Mouse (Mus musculus) cerebellum, adult 11-12 months (tissue): ENCODE measurements at regions not wholly inside any gene's neighbourhood (a gene's known extent, or its start where the extent isn't known, plus 50 kb on each side); places are given as distances from the start of the nearest gene placed in this dataset.
A peak's percentile ranks its signal among the peaks of the same experiment; 100 is the strongest.

ENCODE experiments used
- DNase-seq: peaks from one replicate; pipeline ENCODE4 v3.0.0; 2022

- DNase-seq, result no peak
Measured at GRCm38 (mm10) chr14:115015299-115015698, 76.7 kb upstream of the Gpc5 start.

GRCm38 (mm10) chr14:115017410-115018153 is 74.4 kb upstream of the Gpc5 start:
- no peak for DNase-seq

- DNase-seq, result no peak
Measured at GRCm38 (mm10) chr14:115028011-115028410, 64.0 kb upstream of the Gpc5 start.

GRCm38 (mm10) chr14:115031734-115032133 is 60.3 kb upstream of the Gpc5 start:
- DNase-seq, result no peak

DNA sequence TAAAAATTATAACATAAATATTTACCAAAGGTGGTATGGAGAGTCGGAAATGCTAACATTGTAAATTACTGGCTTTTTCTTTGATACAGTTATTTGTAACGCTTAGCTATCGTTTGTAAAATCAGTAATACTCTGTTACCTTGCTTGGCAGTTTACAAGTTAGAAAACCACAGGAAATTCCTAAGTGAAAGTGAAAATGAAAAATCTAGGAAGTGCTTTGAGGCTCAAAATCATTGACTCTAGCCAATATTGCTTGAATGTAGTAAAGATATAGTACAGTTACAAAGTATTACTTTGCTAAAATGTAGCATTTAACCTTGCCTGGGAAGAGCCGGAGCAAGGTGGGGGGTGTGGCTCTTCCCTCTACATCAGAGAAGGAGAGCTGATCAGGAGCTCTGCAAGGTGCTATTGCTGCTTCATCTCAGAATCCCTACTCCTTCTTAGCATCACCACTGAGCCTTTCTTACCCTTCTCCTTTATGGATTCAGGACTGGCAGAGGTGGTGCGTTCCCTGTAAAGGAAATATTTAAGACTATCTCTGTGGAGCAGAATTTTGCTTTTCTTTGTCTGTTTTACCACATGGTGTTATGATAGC is 58.5 kb upstream of the Gpc5 start:
- no peak for DNase-seq

GRCm38 (mm10) chr14:115034718-115035437 is 57.1 kb upstream of the Gpc5 start:
- DNase-seq, result no peak

GRCm38 (mm10) chr14:115037086-115037793 is 54.8 kb upstream of the Gpc5 start:
- no peak for DNase-seq

- DNase-seq, result no peak
Measured at GRCm38 (mm10) chr14:115038788-115039187, 53.2 kb upstream of the Gpc5 start.

DNA sequence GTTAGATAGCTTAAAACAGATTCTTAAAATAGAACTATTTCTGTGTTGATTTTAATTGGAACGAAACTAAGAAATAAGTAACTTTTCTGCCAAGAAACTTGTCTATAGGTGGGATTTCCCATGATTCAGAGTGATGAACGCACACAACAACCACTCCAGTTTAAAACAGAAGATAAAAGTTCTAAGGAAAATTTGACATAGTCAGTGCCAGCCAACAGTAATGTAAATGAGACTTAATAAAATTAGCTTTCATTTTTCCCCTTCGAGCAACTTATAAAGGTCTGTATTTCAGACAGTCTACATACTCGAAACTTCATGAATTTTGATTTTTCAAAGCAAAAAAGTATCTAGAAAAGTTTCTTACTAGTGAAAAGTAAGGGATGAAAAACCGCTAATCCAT is 52.5 kb upstream of the Gpc5 start:
- DNase-seq, result no peak

- peak; percentile 15 for DNase-seq
Measured at GRCm38 (mm10) chr14:115040091-115040571, 51.9 kb upstream of the Gpc5 start.

DNA sequence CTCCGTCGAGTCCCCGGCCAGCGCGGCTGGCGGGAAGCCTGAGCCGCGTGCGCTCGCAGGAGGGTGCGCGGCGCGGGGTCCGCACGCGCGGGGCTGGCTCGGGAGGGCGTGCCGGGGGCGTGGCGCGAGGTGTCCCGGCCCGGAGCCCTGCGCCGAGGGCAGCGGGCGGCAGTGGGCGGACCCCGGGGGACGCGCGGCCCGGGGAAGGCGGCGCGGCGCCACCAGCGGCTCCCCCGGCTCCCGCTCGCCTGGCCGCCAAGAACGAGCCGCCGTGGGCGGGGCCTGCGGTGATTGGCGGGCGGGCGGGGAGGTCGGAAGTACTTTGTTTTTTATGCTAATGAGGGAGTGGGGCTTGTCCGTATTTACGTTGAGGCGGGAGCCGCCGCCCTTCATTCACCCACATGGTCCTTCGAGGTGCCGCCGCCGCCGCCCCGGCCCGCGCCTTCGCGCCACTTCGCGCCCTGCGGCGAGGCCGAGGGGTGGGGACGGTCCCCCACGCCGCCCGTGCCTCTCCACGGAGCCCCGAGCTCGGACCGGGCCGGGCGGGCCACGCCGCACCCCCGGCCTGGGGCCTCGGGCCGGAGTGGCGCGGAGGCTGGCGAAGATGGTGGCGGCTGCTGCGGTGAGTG is 51.3 kb upstream of the Gpc5 start:
- DNase-seq, result peak; percentile 23

DNA sequence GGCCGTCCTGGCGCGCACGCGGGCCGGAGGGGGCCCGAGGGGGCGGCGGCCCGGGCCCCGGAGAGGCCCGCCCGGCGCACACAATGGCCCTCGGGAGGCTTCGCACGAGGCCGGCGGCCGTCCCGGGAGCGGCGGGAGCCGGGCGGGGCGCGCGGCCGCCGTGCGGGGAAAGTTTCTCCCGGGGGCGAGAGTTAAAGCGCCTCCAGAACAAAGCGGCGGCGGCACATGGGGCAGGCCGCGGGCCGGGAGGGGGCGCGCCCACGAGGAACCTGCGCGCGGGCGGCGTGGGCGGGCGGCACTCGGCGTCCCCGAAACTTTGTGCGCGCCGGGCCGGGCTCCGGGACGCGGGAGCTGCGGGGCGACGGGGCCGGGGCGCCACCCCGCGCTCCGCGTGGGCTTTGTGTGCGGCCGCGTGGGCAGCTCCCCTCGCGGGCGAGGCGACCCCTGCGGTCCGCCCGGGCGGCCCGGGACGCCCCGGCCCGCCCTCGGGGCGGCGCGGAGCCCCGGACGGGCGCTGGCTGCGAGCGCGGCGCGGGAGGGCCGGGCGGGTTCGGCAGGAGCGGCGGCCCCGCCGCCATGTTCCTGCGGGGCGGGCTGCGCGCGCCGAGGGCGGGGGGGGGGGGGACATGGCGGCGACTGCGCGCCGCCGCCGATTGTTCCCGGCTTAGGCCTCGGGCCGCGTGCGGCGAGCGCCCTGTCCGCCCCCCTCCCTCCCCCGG is 50.5 kb upstream of the Gpc5 start:
- peak; percentile 11 for DNase-seq

- peak; percentile 76 for DNase-seq
Measured at GRCm38 (mm10) chr14:115042055-115042564, 49.9 kb upstream of the Gpc5 start.
